Mouse (Mus musculus) liver, embryonic 11.5 days (tissue): ENCODE measurements around the gene Rangrf. TPM values are rescaled to one million over a fixed set of nuclear protein-coding genes. Genes with fewer than 3 reads are reported as not detected.
"Not testable (repeated sequence)": the region's sequence is repeated elsewhere in the genome, so short reads cannot be mapped to it uniquely, and the experiment has no call there.

Source experiments
- ATAC-seq: fragments of 200-750 bp; cut with Nextera tagmentation; replicated peaks from 2 replicates; pipeline ENCODE4 v1.8.0; 2017; ENCODE audit warnings: moderate number of reproducible peaks, mild to moderate bottlenecking, moderate TSS enrichment, moderate library complexity; ENCODE audit not compliant: low FRiP score
- DNase-seq: peaks from one replicate; pipeline ENCODE4 v3.0.0-alpha.2; 2017; ENCODE audit warnings: low spot score
- H3K27ac ChIP-seq: fragments of 300-500 bp; sonication (generic); 2 replicates; pipeline ENCODE4 v1.5.1; 2014; ENCODE audit warnings: mild to moderate bottlenecking, low read depth, low read length, control low read depth
- H3K27me3 ChIP-seq: fragments of 300-500 bp; sonication (generic); replicated peaks from 2 replicates; pipeline ENCODE4 v1.6.1; 2014; ENCODE audit warnings: low read length, mixed read lengths; ENCODE audit not compliant: control insufficient read depth, insufficient read depth
- H3K36me3 ChIP-seq: fragments of 300-500 bp; sonication (generic); 2 replicates; pipeline ENCODE4 v1.6.1; 2014; ENCODE audit warnings: mild to moderate bottlenecking, low read length, moderate library complexity, mixed read lengths; ENCODE audit not compliant: control insufficient read depth, insufficient read depth
- H3K4me1 ChIP-seq: fragments of 300-500 bp; sonication (generic); replicated peaks from 2 replicates; pipeline ENCODE4 v1.6.1; 2014; ENCODE audit warnings: low read length, mixed read lengths; ENCODE audit not compliant: control insufficient read depth, insufficient read depth
- H3K4me2 ChIP-seq: fragments of 300-500 bp; sonication (generic); 2 replicates; pipeline ENCODE4 v1.6.1; 2014; ENCODE audit warnings: mild to moderate bottlenecking, control low read depth, moderate library complexity
- H3K4me3 ChIP-seq: fragments of 300-500 bp; sonication (generic); 2 replicates; pipeline ENCODE4 v1.5.1; 2014; ENCODE audit warnings: low read depth, low read length, control low read depth
- H3K9ac ChIP-seq: fragments of 300-500 bp; sonication (generic); 2 replicates; pipeline ENCODE4 v1.6.1; 2014; ENCODE audit warnings: low read depth, low read length, control low read depth
- H3K9me3 ChIP-seq: fragments of 300-500 bp; sonication (generic); 2 replicates; pipeline ENCODE4 v1.6.1; 2016; ENCODE audit warnings: low read length, inconsistent platforms, mixed read lengths; ENCODE audit not compliant: control insufficient read depth
- WGBS: fragments of 180-500 bp; shearing (Covaris S2); extraction: QIAGEN DNeasy Blood & Tissue Kit; methylation state at CpG from one replicate; pipeline ENCODE4 v1.1.7; 2014; 5-methylcytosine and 5-hydroxymethylcytosine counted together
- polyA plus RNA-seq: library from polyadenylated mRNA; unstranded; fragments of >200 nt; fragmentation: Nextera tagmentation; extraction: Ambion mirVana; gene quantifications from 2 replicates; pipeline ENCODE4 v1.2.1, GENCODE M21; 2014

Gene Rangrf
- polyA plus RNA-seq, 1 experiment from 2014 or later, result 97.5 TPM

GRCm38 (mm10) chr11:69008182-69009121 is 33.5 kb upstream of the Rangrf start, which contains the start of gene Pfas:
Gene Pfas (minus strand): TSS chr11:69008460.
- DNase-seq (peak; percentile 98), ATAC-seq (peak; percentile 80)
- H3K36me3 ChIP-seq, result peaks cover 2% of the 10 kb centered on the region; the same call in 1 of the 2 replicates
- no peaks in the 10 kb centered on the region for H3K27me3 ChIP-seq
- peak within 1 kb of the TSS; percentile 85 for H3K4me2 ChIP-seq
- H3K4me3 ChIP-seq, result peak within 1 kb of the TSS; percentile 80
- WGBS, result 8% methylated on average over 38 of the region's 38 CpGs
- peaks cover 20% of the 10 kb centered on the region for H3K4me1 ChIP-seq
- H3K9ac ChIP-seq, result peak within 1 kb of the TSS; percentile 89
- H3K27ac ChIP-seq, result peak within 1 kb of the TSS; percentile 72; the same call in 1 of the 2 replicates
- H3K9me3 ChIP-seq, result no peaks in the 10 kb centered on the region

GRCm38 (mm10) chr11:69006575-69006974 is 31.6 kb upstream of the Rangrf start:
- not testable (repeated sequence) for DNase-seq, H3K9me3 ChIP-seq, H3K27ac ChIP-seq, ATAC-seq, H3K9ac ChIP-seq, H3K27me3 ChIP-seq
- Histone ChIP-seq H3K4me1 (peaks cover 17% of the 10 kb centered on the region), H3K36me3 (peaks cover 13% of the 10 kb centered on the region; the same call in 1 of the 2 replicates), H3K4me3 (peak overlapping the region; percentile 80), H3K4me2 (peak overlapping the region; percentile 85)

GRCm38 (mm10) chr11:69005193-69005592 is 30.2 kb upstream of the Rangrf start:
- peak; percentile 77 for ATAC-seq
- H3K9me3 ChIP-seq, result no peaks in the 10 kb centered on the region
- DNase-seq, result no peak
- no peaks in the 10 kb centered on the region for H3K27me3 ChIP-seq
- H3K4me1 ChIP-seq, result peaks cover 17% of the 10 kb centered on the region
- peak overlapping the region; percentile 19 for H3K4me2 ChIP-seq
- H3K36me3 ChIP-seq, result peaks cover 26% of the 10 kb centered on the region
- 66% methylated on average over 7 of the region's 7 CpGs for WGBS
- H3K4me3 ChIP-seq, result no peak overlapping the region
- 0 out of 2 replicates have a peak overlapping the region, but pooled peaks have one; percentile 5 for H3K9ac ChIP-seq
- H3K27ac ChIP-seq, result peak overlapping the region; percentile 5; the same call in 1 of the 2 replicates

GRCm38 (mm10) chr11:69003592-69003991 is 28.6 kb upstream of the Rangrf start:
- Histone ChIP-seq H3K27me3 (no peaks in the 10 kb centered on the region), H3K9ac (no peak overlapping the region), H3K27ac (no peak overlapping the region), H3K4me2 (no peak overlapping the region), H3K9me3 (no peaks in the 10 kb centered on the region), H3K4me3 (no peak overlapping the region), H3K36me3 (peaks cover 38% of the 10 kb centered on the region), H3K4me1 (peaks cover 17% of the 10 kb centered on the region)
- ATAC-seq, result no peak
- 71% methylated on average over 4 of the region's 4 CpGs for WGBS
- no peak for DNase-seq

GRCm38 (mm10) chr11:69002782-69003181 is 27.8 kb upstream of the Rangrf start:
- peaks cover 46% of the 10 kb centered on the region for H3K36me3 ChIP-seq
- not testable (repeated sequence) for ATAC-seq
- WGBS, result 85% methylated on average over 4 of the region's 4 CpGs

GRCm38 (mm10) chr11:68997080-68997479 is 22.1 kb upstream of the Rangrf start:
- H3K36me3 ChIP-seq, result peaks cover 86% of the 10 kb centered on the region
- no peak overlapping the region for H3K4me3 ChIP-seq
- no peak for ATAC-seq
- no peak overlapping the region for H3K9ac ChIP-seq
- no peaks in the 10 kb centered on the region for H3K27me3 ChIP-seq
- DNase-seq, result no peak
- H3K9me3 ChIP-seq, result no peaks in the 10 kb centered on the region
- no peak overlapping the region for H3K27ac ChIP-seq
- WGBS, result 88% methylated on average over 4 of the region's 4 CpGs
- no peaks in the 10 kb centered on the region for H3K4me1 ChIP-seq
- H3K4me2 ChIP-seq, result no peak overlapping the region

More at GRCm38 (mm10) chr11:69002782-69003181, 27.8 kb upstream of the Rangrf start:
- peaks cover 17% of the 10 kb centered on the region for H3K4me1 ChIP-seq
- not testable (repeated sequence) for DNase-seq, H3K9me3 ChIP-seq, H3K27ac ChIP-seq, H3K4me3 ChIP-seq, H3K4me2 ChIP-seq, H3K27me3 ChIP-seq, H3K9ac ChIP-seq

GRCm38 (mm10) chr11:68994377-68994776 is 19.4 kb upstream of the Rangrf start:
- no peak overlapping the region for H3K4me3 ChIP-seq
- H3K27ac ChIP-seq, result no peak overlapping the region
- H3K27me3 ChIP-seq, result no peaks in the 10 kb centered on the region
- 91% methylated on average over 3 of the region's 3 CpGs for WGBS
- DNase-seq (no peak), ATAC-seq (no peak)
- no peaks in the 10 kb centered on the region for H3K4me1 ChIP-seq
- H3K4me2 ChIP-seq, result no peak overlapping the region
- no peaks in the 10 kb centered on the region for H3K9me3 ChIP-seq
- no peak overlapping the region for H3K9ac ChIP-seq
- H3K36me3 ChIP-seq, result peaks cover 83% of the 10 kb centered on the region

GRCm38 (mm10) chr11:68993122-68993521 is 18.1 kb upstream of the Rangrf start:
- H3K9ac ChIP-seq, result no peak overlapping the region
- H3K4me2 ChIP-seq, result no peak overlapping the region
- no peak overlapping the region for H3K4me3 ChIP-seq
- H3K27me3 ChIP-seq, result no peaks in the 10 kb centered on the region
- ATAC-seq (no peak), DNase-seq (no peak)
- no peaks in the 10 kb centered on the region for H3K9me3 ChIP-seq
- WGBS, result 93% methylated on average over 7 of the region's 7 CpGs
- no peak overlapping the region for H3K27ac ChIP-seq
- H3K4me1 ChIP-seq, result no peaks in the 10 kb centered on the region
- peaks cover 78% of the 10 kb centered on the region for H3K36me3 ChIP-seq
